Mouse (Mus musculus): ENCODE data around the gene Atf4. TPM values are rescaled to one million over a fixed set of nuclear protein-coding genes. Genes with fewer than 3 reads are reported as not detected.

The Atf4 gene
- polyA plus RNA-seq, 1 experiment from 2014 or later = 115 TPM

- H3K9ac ChIP-seq = peak overlapping the region; percentile 3; the same call in 1 of the 2 replicates
- H3K36me3 ChIP-seq (ENCODE audit: insufficient read depth) = no peaks in the 10 kb centered on the region
- no peaks in the 10 kb centered on the region for H3K9me3 ChIP-seq (ENCODE audit: low read depth, low read length)
- peak overlapping the region; percentile 39 for H3K4me3 ChIP-seq (ENCODE audit: low read depth, low read length)
- H3K4me2 ChIP-seq = peak overlapping the region; percentile 87
- no peaks in the 10 kb centered on the region for H3K4me1 ChIP-seq (ENCODE audit: insufficient read depth)
- no peak for TF ChIP-seq CTCF (IDR thresholded peaks at IDR 0.05; ENCODE audit: low read depth)
- no peak overlapping the region for H3K27ac ChIP-seq (ENCODE audit: low read depth)
- DNase-seq = peak; percentile 15
- peaks cover 56% of the 10 kb centered on the region for H3K27me3 ChIP-seq (ENCODE audit: insufficient read depth, low read length)
- WGBS = 3% methylated on average over 23 of the region's 23 CpGs
- no peak for ATAC-seq (ENCODE audit: insufficient read depth)
Observed at GRCm38 (mm10) chr15:80288036-80288435, 33.1 kb downstream of the Atf4 start.

GRCm38 (mm10) chr15:80289436-80289835, 34.5 kb downstream of the Atf4 start:
- no peak overlapping the region for H3K27ac ChIP-seq (ENCODE audit: low read depth)
- H3K9me3 ChIP-seq (ENCODE audit: low read depth, low read length) = no peaks in the 10 kb centered on the region
- H3K4me1 ChIP-seq (ENCODE audit: insufficient read depth) = no peaks in the 10 kb centered on the region
- peak; percentile 61 for TF ChIP-seq CTCF (IDR thresholded peaks at IDR 0.05; ENCODE audit: low read depth)
- ATAC-seq (ENCODE audit: insufficient read depth) (no peak), DNase-seq (peak; percentile 72)
- H3K4me3 ChIP-seq (ENCODE audit: low read depth, low read length) = no peak overlapping the region
- no peaks in the 10 kb centered on the region for H3K36me3 ChIP-seq (ENCODE audit: insufficient read depth)
- no peak overlapping the region for H3K4me2 ChIP-seq
- no peak overlapping the region for H3K9ac ChIP-seq
- WGBS = 9% methylated on average over 10 of the region's 10 CpGs
- H3K27me3 ChIP-seq (ENCODE audit: insufficient read depth, low read length) = peaks cover 52% of the 10 kb centered on the region

- Histone ChIP-seq H3K4me3 (ENCODE audit: low read depth, low read length) (no peak overlapping the region), H3K9ac (no peak overlapping the region), H3K9me3 (ENCODE audit: low read depth, low read length) (peaks cover 5% of the 10 kb centered on the region; the same call in 1 of the 2 replicates), H3K27ac (ENCODE audit: low read depth) (no peak overlapping the region), H3K4me2 (no peak overlapping the region), H3K27me3 (ENCODE audit: insufficient read depth, low read length) (no peaks in the 10 kb centered on the region), H3K36me3 (ENCODE audit: insufficient read depth) (no peaks in the 10 kb centered on the region), H3K4me1 (ENCODE audit: insufficient read depth) (no peaks in the 10 kb centered on the region)
- peak; percentile 46 for TF ChIP-seq CTCF (IDR thresholded peaks at IDR 0.05; ENCODE audit: low read depth)
- WGBS = 97% methylated on average over 1 of the region's 1 CpGs
- DNase-seq = no peak
- ATAC-seq (ENCODE audit: insufficient read depth) = no peak
Observed at GRCm38 (mm10) chr15:80297146-80297545, 42.2 kb downstream of the Atf4 start.

- Histone ChIP-seq H3K4me3 (ENCODE audit: low read depth, low read length) (no peak overlapping the region), H3K36me3 (ENCODE audit: insufficient read depth) (no peaks in the 10 kb centered on the region), H3K27ac (ENCODE audit: low read depth) (no peak overlapping the region), H3K27me3 (ENCODE audit: insufficient read depth, low read length) (no peaks in the 10 kb centered on the region), H3K4me1 (ENCODE audit: insufficient read depth) (no peaks in the 10 kb centered on the region), H3K4me2 (no peak overlapping the region), H3K9ac (no peak overlapping the region), H3K9me3 (ENCODE audit: low read depth, low read length) (no peaks in the 10 kb centered on the region)
- DNase-seq = no peak
- TF ChIP-seq CTCF (IDR thresholded peaks at IDR 0.05; ENCODE audit: low read depth) = no peak
- ATAC-seq (ENCODE audit: insufficient read depth) = no peak
- 64% methylated on average over 14 of the region's 14 CpGs for WGBS
Observed at GRCm38 (mm10) chr15:80303779-80304178, 48.8 kb downstream of the Atf4 start.

- Histone ChIP-seq H3K27me3 (ENCODE audit: insufficient read depth, low read length) (no peaks in the 10 kb centered on the region), H3K4me2 (no peak overlapping the region), H3K4me3 (ENCODE audit: low read depth, low read length) (no peak overlapping the region), H3K4me1 (ENCODE audit: insufficient read depth) (no peaks in the 10 kb centered on the region), H3K9ac (no peak overlapping the region), H3K36me3 (ENCODE audit: insufficient read depth) (no peaks in the 10 kb centered on the region), H3K27ac (ENCODE audit: low read depth) (no peak overlapping the region), H3K9me3 (ENCODE audit: low read depth, low read length) (no peaks in the 10 kb centered on the region)
- TF ChIP-seq CTCF (IDR thresholded peaks at IDR 0.05; ENCODE audit: low read depth) = no peak
- 82% methylated on average over 12 of the region's 12 CpGs for WGBS
- no peak for DNase-seq
- ATAC-seq (ENCODE audit: insufficient read depth) = no peak
Observed at GRCm38 (mm10) chr15:80304188-80304587, 49.2 kb downstream of the Atf4 start.

- Histone ChIP-seq H3K4me1 (ENCODE audit: insufficient read depth) (no peaks in the 10 kb centered on the region), H3K9me3 (ENCODE audit: low read depth, low read length) (no peaks in the 10 kb centered on the region), H3K36me3 (ENCODE audit: insufficient read depth) (no peaks in the 10 kb centered on the region), H3K9ac (no peak overlapping the region), H3K4me2 (no peak overlapping the region), H3K4me3 (ENCODE audit: low read depth, low read length) (no peak overlapping the region), H3K27me3 (ENCODE audit: insufficient read depth, low read length) (no peaks in the 10 kb centered on the region), H3K27ac (ENCODE audit: low read depth) (no peak overlapping the region)
- no peak for ATAC-seq (ENCODE audit: insufficient read depth)
- 31% methylated on average over 8 of the region's 8 CpGs for WGBS
- TF ChIP-seq CTCF (IDR thresholded peaks at IDR 0.05; ENCODE audit: low read depth) = no peak
- peak; percentile 13 for DNase-seq
Observed at GRCm38 (mm10) chr15:80306146-80306545, 51.2 kb downstream of the Atf4 start.

Other genes starting within 250 kb of the Atf4 start
- 11.6 and 13.0 TPM in 2 replicates for gene Pdgfb, start 240.2 kb upstream of the Atf4 start, polyA plus RNA-seq (2014; fragmentation: Nextera tagmentation; extraction: Ambion mirVana)
- gene Syngr1, start 163.8 kb upstream of the Atf4 start, polyA plus RNA-seq (2014; fragmentation: Nextera tagmentation; extraction: Ambion mirVana) = 14.7 and 14.9 TPM in 2 replicates
- 1,315 and 1,365 TPM in 2 replicates for gene Rpl3, start 163.3 kb upstream of the Atf4 start, polyA plus RNA-seq (2014; fragmentation: Nextera tagmentation; extraction: Ambion mirVana)
- 32.5 and 34.2 TPM in 2 replicates for gene Tab1, start 122.1 kb upstream of the Atf4 start, polyA plus RNA-seq (2014; fragmentation: Nextera tagmentation; extraction: Ambion mirVana)
- gene Mgat3, start 81.5 kb upstream of the Atf4 start, polyA plus RNA-seq (2014; fragmentation: Nextera tagmentation; extraction: Ambion mirVana) = 6.1 and 7.7 TPM in 2 replicates
- 31.7 and 32.9 TPM in 2 replicates for gene Mief1, start 21.2 kb upstream of the Atf4 start, polyA plus RNA-seq (2014; fragmentation: Nextera tagmentation; extraction: Ambion mirVana)
- gene AC140267.1, start 19.3 kb upstream of the Atf4 start, polyA plus RNA-seq (2014; fragmentation: Nextera tagmentation; extraction: Ambion mirVana) = not detected in 2 replicates
- gene Rps19bp1, start 9.1 kb downstream of the Atf4 start, polyA plus RNA-seq (2014; fragmentation: Nextera tagmentation; extraction: Ambion mirVana) = 56.4 and 61.0 TPM in 2 replicates
- gene Cacna1i, start 32.1 kb downstream of the Atf4 start, polyA plus RNA-seq (2014; fragmentation: Nextera tagmentation; extraction: Ambion mirVana) = not detected in 2 replicates

All from lung, embryonic 14.5 days (tissue).